Comparison of ENCODE assay signal across 8 mouse cellular contexts in genomic region chr17:46162551-46162950, GRCm38 (mm10). TPM values are rescaled to one million over a fixed set of nuclear protein-coding genes. Genes with fewer than 3 reads are reported as not detected.
DNase-seq lines count a peak whose midpoint lies in the region; ATAC-seq and TF ChIP-seq lines count a peak whose summit lies in the region.
"Had no signal": no experiment of that assay in that cellular context is flagged by ENCODE, and none has a peak within 500 bp of the region (broad histone marks: within the 10 kb centered on the region; RNA-seq: fewer than 3 reads in every experiment).

No protein-coding gene starts in this region.

- TF ChIP-seq POLR2A in small intestine, adult 2 months (IDR thresholded peaks at IDR 0.05; ENCODE audit: low read depth, low read length) = no peak

- no peak for TF ChIP-seq CTCF in small intestine, adult 2 months (IDR thresholded peaks at IDR 0.05; ENCODE audit: extremely low read depth, insufficient read length, insufficient replicate concordance, low read depth, low read length)

- H3K4me3 ChIP-seq in heart, embryonic 14.5 days (ENCODE audit: control insufficient read depth in 1 of 2, insufficient read depth in 1 of 2, low read depth in 1 of 2, low read length in 2 of 2) = peak overlapping the region in 1 of 2 experiments; percentile 70; a peak in 1 of 4 replicates
- peak overlapping the region; percentile 89; the same call in 1 of the 2 replicates for H3K4me3 ChIP-seq in midbrain, embryonic 10.5 days
- no peak overlapping the region for H3K4me3 ChIP-seq in midbrain, embryonic 11.5 days (ENCODE audit: low read depth, low read length)
- peak overlapping the region; percentile 20; the same call in 1 of the 2 replicates for H3K4me3 ChIP-seq in intestine, embryonic 16.5 days (ENCODE audit: low read length)
- peak overlapping the region; percentile 50 for H3K4me3 ChIP-seq in small intestine, adult 2 months (ENCODE audit: low read depth, low read length)

- no peaks in the 10 kb centered on the region for H3K9me3 ChIP-seq in heart, embryonic 14.5 days (ENCODE audit: control insufficient read depth, low read length)
- H3K9me3 ChIP-seq in midbrain, embryonic 10.5 days (replicated peaks) = no peaks in the 10 kb centered on the region
- no peaks in the 10 kb centered on the region for H3K9me3 ChIP-seq in midbrain, embryonic 11.5 days (ENCODE audit: control insufficient read depth, low read length)
- H3K9me3 ChIP-seq in intestine, embryonic 16.5 days (ENCODE audit: control insufficient read depth, low read length) = no peaks in the 10 kb centered on the region

- DNase-seq in heart, adult 8-10 months (ENCODE audit: low spot score) = no peak
- no peak for DNase-seq in midbrain, embryonic 10.5 days (ENCODE audit: low spot score)
- no peak for DNase-seq in midbrain, embryonic 11.5 days (ENCODE audit: low spot score, missing footprints)
- no peak for DNase-seq in layer of hippocampus, postnatal 36 days
- DNase-seq: right cerebral cortex, postnatal 14 days had no signal

- H3K27ac ChIP-seq in heart, embryonic 14.5 days (replicated peaks in 1 of 2; ENCODE audit: control insufficient read depth in 1 of 2, insufficient read depth in 1 of 2, low read depth in 2 of 2, low read length in 2 of 2) = peak overlapping the region; percentile 11 to 14; a peak in 1 of 4 replicates
- H3K27ac ChIP-seq in midbrain, embryonic 10.5 days (replicated peaks) = no peak overlapping the region
- no peak overlapping the region for H3K27ac ChIP-seq in midbrain, embryonic 11.5 days (ENCODE audit: low read depth, low read length)
- peak overlapping the region; percentile 65; the same call in 1 of the 2 replicates for H3K27ac ChIP-seq in intestine, embryonic 16.5 days (ENCODE audit: low read length)
- H3K27ac ChIP-seq in small intestine, adult 2 months (ENCODE audit: insufficient read depth, low read depth, low read length) = peak overlapping the region; percentile 81

- H3K4me1 ChIP-seq in heart, embryonic 14.5 days (ENCODE audit: control insufficient read depth in 2 of 2, insufficient read depth in 2 of 2, low read length in 2 of 2) = peaks cover 13 to 34% of the 10 kb centered on the region in 2 experiments
- peaks cover 32% of the 10 kb centered on the region for H3K4me1 ChIP-seq in midbrain, embryonic 10.5 days
- H3K4me1 ChIP-seq in midbrain, embryonic 11.5 days (ENCODE audit: control insufficient read depth, insufficient read depth, low read length) = peaks cover 15% of the 10 kb centered on the region
- peaks cover 24% of the 10 kb centered on the region for H3K4me1 ChIP-seq in intestine, embryonic 16.5 days (ENCODE audit: control insufficient read depth, insufficient read depth, low read length)
- H3K4me1 ChIP-seq in small intestine, adult 2 months (ENCODE audit: control insufficient read depth, insufficient read depth, insufficient read length, low read length) = peaks cover 9% of the 10 kb centered on the region

- H3K27me3 ChIP-seq in heart, embryonic 14.5 days (ENCODE audit: control insufficient read depth, insufficient read depth, low read length) = no peaks in the 10 kb centered on the region
- H3K27me3 ChIP-seq in midbrain, embryonic 10.5 days (ENCODE audit: low read depth, poor library complexity, severe bottlenecking) = no peaks in the 10 kb centered on the region
- no peaks in the 10 kb centered on the region for H3K27me3 ChIP-seq in midbrain, embryonic 11.5 days (ENCODE audit: control insufficient read depth, insufficient read depth, low read length)
- H3K27me3 ChIP-seq in intestine, embryonic 16.5 days (replicated peaks; ENCODE audit: control insufficient read depth, insufficient read depth, low read length) = no peaks in the 10 kb centered on the region
- H3K27me3 ChIP-seq in small intestine, adult 2 months (ENCODE audit: control insufficient read depth, insufficient read depth, low read length) = no peaks in the 10 kb centered on the region

- peak overlapping the region; percentile 76 for H3K4me2 ChIP-seq in heart, embryonic 14.5 days (ENCODE audit: low read length)
- no peak overlapping the region for H3K4me2 ChIP-seq in midbrain, embryonic 11.5 days
- peak overlapping the region; percentile 26; the same call in 1 of the 2 replicates for H3K4me2 ChIP-seq in intestine, embryonic 16.5 days (ENCODE audit: low read depth, low read length)

- no peak for ATAC-seq in heart, embryonic 14.5 days (ENCODE audit: insufficient number of reproducible peaks, insufficient read depth, low FRiP score, low read depth)
- ATAC-seq in midbrain, embryonic 11.5 days (ENCODE audit: low FRiP score) = no peak
- no peak for ATAC-seq in intestine, embryonic 16.5 days

- peak overlapping the region; percentile 11; the same call in 1 of the 2 replicates for H3K9ac ChIP-seq in heart, embryonic 14.5 days (ENCODE audit: low read length)
- H3K9ac ChIP-seq in midbrain, embryonic 11.5 days (ENCODE audit: low read length) = no peak overlapping the region
- H3K9ac ChIP-seq in intestine, embryonic 16.5 days (ENCODE audit: low read depth, low read length) = 0 out of 2 replicates have a peak overlapping the region, but pooled peaks have one; percentile 4

- peaks cover 46% of the 10 kb centered on the region for H3K36me3 ChIP-seq in heart, embryonic 14.5 days (ENCODE audit: control insufficient read depth, insufficient read depth, low read length)
- peaks cover 51% of the 10 kb centered on the region for H3K36me3 ChIP-seq in midbrain, embryonic 10.5 days
- H3K36me3 ChIP-seq in midbrain, embryonic 11.5 days (ENCODE audit: control insufficient read depth, insufficient read depth, low read length) = peaks cover 11% of the 10 kb centered on the region; the same call in 1 of the 2 replicates
- peaks cover 19% of the 10 kb centered on the region for H3K36me3 ChIP-seq in intestine, embryonic 16.5 days (ENCODE audit: control insufficient read depth, insufficient read depth, low read length)
- peaks cover 37% of the 10 kb centered on the region for H3K36me3 ChIP-seq in small intestine, adult 2 months (ENCODE audit: control insufficient read depth, insufficient read depth, low read length)

- 82% methylated on average over 7 of the region's 7 CpGs for WGBS in heart, embryonic 14.5 days
- 95% methylated on average over 7 of the region's 7 CpGs for WGBS in midbrain, embryonic 10.5 days
- WGBS in midbrain, embryonic 11.5 days = 94% methylated on average over 7 of the region's 7 CpGs
- 82% methylated on average over 7 of the region's 7 CpGs for WGBS in intestine, embryonic 16.5 days
- WGBS in small intestine, adult 2 months = 25% methylated on average over 7 of the region's 7 CpGs

RNA-seq across cellular contexts. Expression of gene Gtpbp2, which starts 1.7 kb away (rescaled TPM):
- 24.8 and 29.1 TPM in 2 replicates for polyA plus RNA-seq in heart, embryonic 14.5 days (2014; fragmentation: Nextera tagmentation; extraction: Ambion mirVana)
- total RNA-seq in heart, adult 8-10 months (2022) = 10 to 100 TPM; 55.8 to 74.5 (median 59.0) TPM
- 28.2 and 31.0 TPM in 2 replicates for polyA plus RNA-seq in midbrain, embryonic 10.5 days (2016; fragmentation: Nextera tagmentation; extraction: Ambion mirVana)
- polyA plus RNA-seq in midbrain, embryonic 11.5 days (2014; fragmentation: Nextera tagmentation; extraction: Ambion mirVana) = 16.8 and 19.2 TPM in 2 replicates
- polyA plus RNA-seq in intestine, embryonic 16.5 days (2015; fragmentation: Nextera tagmentation; extraction: Ambion mirVana) = 25.3 and 29.2 TPM in 2 replicates
- 92.2 and 198 TPM in 2 replicates for polyA plus RNA-seq in small intestine, adult 2 months (2012; rRNA removed)
- 100 to 1,000 TPM; 123 to 137 TPM for total RNA-seq in layer of hippocampus, postnatal 36 days (2021)

RNA-seq across cellular contexts. Expression of gene Mad2l1bp, which starts 9.2 kb away (rescaled TPM):
- polyA plus RNA-seq in heart, embryonic 14.5 days (2014; fragmentation: Nextera tagmentation; extraction: Ambion mirVana) = 27.1 and 31.5 TPM in 2 replicates
- total RNA-seq in heart, adult 8-10 months (2022) = 10 to 100 TPM; 19.2 to 27.4 (median 21.6) TPM
- 36.1 and 40.1 TPM in 2 replicates for polyA plus RNA-seq in midbrain, embryonic 10.5 days (2016; fragmentation: Nextera tagmentation; extraction: Ambion mirVana)
- 32.8 and 33.3 TPM in 2 replicates for polyA plus RNA-seq in midbrain, embryonic 11.5 days (2014; fragmentation: Nextera tagmentation; extraction: Ambion mirVana)
- polyA plus RNA-seq in intestine, embryonic 16.5 days (2015; fragmentation: Nextera tagmentation; extraction: Ambion mirVana) = 35.4 and 37.1 TPM in 2 replicates
- polyA plus RNA-seq in small intestine, adult 2 months (2012; rRNA removed) = 14.8 and 27.1 TPM in 2 replicates
- total RNA-seq in layer of hippocampus, postnatal 36 days (2021) = 10 to 100 TPM in 1 of 2 experiments, 1 to 10 TPM in 1; 10.0 to 10.4 TPM

RNA-seq across cellular contexts. Expression of gene Rsph9, which starts 18.5 kb away (rescaled TPM):
- polyA plus RNA-seq in heart, embryonic 14.5 days (2014; fragmentation: Nextera tagmentation; extraction: Ambion mirVana) = 6.8 and 7.0 TPM in 2 replicates
- total RNA-seq in heart, adult 8-10 months (2022) = under 1 TPM; 0.57 to 0.97 (median 0.84) TPM
- polyA plus RNA-seq in midbrain, embryonic 10.5 days (2016; fragmentation: Nextera tagmentation; extraction: Ambion mirVana) = 11.7 and 14.2 TPM in 2 replicates
- polyA plus RNA-seq in midbrain, embryonic 11.5 days (2014; fragmentation: Nextera tagmentation; extraction: Ambion mirVana) = 17.5 and 18.5 TPM in 2 replicates
- 6.4 and 8.8 TPM in 2 replicates for polyA plus RNA-seq in intestine, embryonic 16.5 days (2015; fragmentation: Nextera tagmentation; extraction: Ambion mirVana)
- polyA plus RNA-seq in small intestine, adult 2 months (2012; rRNA removed) = 3.4 and 4.3 TPM in 2 replicates
- total RNA-seq in layer of hippocampus, postnatal 36 days (2021) = 10 to 100 TPM; 25.5 to 25.6 TPM

RNA-seq across cellular contexts. Expression of gene Polh, which starts 39.9 kb away (rescaled TPM):
- 11.2 and 11.7 TPM in 2 replicates for polyA plus RNA-seq in heart, embryonic 14.5 days (2014; fragmentation: Nextera tagmentation; extraction: Ambion mirVana)
- total RNA-seq in heart, adult 8-10 months (2022) = 1 to 10 TPM; 7.2 to 9.0 (median 8.5) TPM
- polyA plus RNA-seq in midbrain, embryonic 10.5 days (2016; fragmentation: Nextera tagmentation; extraction: Ambion mirVana) = 12.6 and 13.6 TPM in 2 replicates
- 10.1 and 10.8 TPM in 2 replicates for polyA plus RNA-seq in midbrain, embryonic 11.5 days (2014; fragmentation: Nextera tagmentation; extraction: Ambion mirVana)
- 9.9 and 11.1 TPM in 2 replicates for polyA plus RNA-seq in intestine, embryonic 16.5 days (2015; fragmentation: Nextera tagmentation; extraction: Ambion mirVana)
- 1.0 and 1.7 TPM in 2 replicates for polyA plus RNA-seq in small intestine, adult 2 months (2012; rRNA removed)
- total RNA-seq in layer of hippocampus, postnatal 36 days (2021) = 1 to 10 TPM; 5.5 to 5.8 TPM

RNA-seq across cellular contexts. Expression of gene Xpo5, which starts 40.0 kb away (rescaled TPM):
- polyA plus RNA-seq in heart, embryonic 14.5 days (2014; fragmentation: Nextera tagmentation; extraction: Ambion mirVana) = 24.1 and 24.2 TPM in 2 replicates
- 10 to 100 TPM; 20.0 to 23.2 (median 21.6) TPM for total RNA-seq in heart, adult 8-10 months (2022)
- 67.1 and 70.7 TPM in 2 replicates for polyA plus RNA-seq in midbrain, embryonic 10.5 days (2016; fragmentation: Nextera tagmentation; extraction: Ambion mirVana)
- polyA plus RNA-seq in midbrain, embryonic 11.5 days (2014; fragmentation: Nextera tagmentation; extraction: Ambion mirVana) = 73.3 and 75.8 TPM in 2 replicates
- polyA plus RNA-seq in intestine, embryonic 16.5 days (2015; fragmentation: Nextera tagmentation; extraction: Ambion mirVana) = 24.8 and 26.7 TPM in 2 replicates
- polyA plus RNA-seq in small intestine, adult 2 months (2012; rRNA removed) = 5.3 and 8.4 TPM in 2 replicates
- total RNA-seq in layer of hippocampus, postnatal 36 days (2021) = 10 to 100 TPM; 47.9 to 49.7 TPM

Comparison
In these comparisons a context has a peak if more than half of its experiments do, and no peak if none do; other contexts are left out.
1. H3K27ac ChIP-seq: peak in heart, embryonic 14.5 days (2 of 2), intestine, embryonic 16.5 days (single experiment) and small intestine, adult 2 months (single experiment); none in midbrain, embryonic 10.5 days (single experiment) and midbrain, embryonic 11.5 days (single experiment).